Comparison of ENCODE assay signal across 9 mouse cellular contexts in the genomic region with DNA sequence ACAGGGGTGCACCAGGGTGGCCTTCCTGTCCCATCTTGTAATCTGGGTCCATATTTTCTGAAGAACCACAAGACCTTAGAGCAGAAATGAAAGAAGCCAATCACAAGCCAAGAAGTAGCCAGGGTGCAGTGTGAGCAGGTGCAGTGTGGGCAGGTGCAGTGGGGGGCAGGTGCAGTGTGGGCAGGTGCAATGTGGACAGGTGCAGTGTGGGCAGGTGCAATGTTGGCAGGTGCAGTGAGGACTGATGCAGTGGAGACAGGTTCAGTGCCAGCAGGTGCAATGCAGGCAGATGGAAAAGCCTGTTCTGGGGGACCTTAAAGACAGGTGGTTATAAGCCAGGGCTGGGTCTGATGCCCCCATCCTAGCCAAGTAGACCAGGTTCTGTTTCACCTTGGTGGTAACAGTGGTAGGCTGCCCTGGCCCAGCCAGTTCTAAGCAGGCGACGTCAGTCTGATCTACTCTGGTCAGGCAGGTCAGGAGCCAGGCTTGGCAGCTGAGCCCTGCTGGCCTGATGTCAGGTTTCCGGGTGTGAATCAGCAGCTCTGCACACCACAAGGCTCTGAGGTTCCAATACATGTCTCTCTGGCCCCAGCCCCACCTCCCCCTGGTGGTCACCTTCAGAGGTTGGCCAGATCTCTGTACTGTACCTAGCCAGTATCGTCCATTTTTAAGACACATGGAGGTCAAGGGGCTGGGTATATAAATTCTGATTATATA.
A peak's percentile ranks its signal among the peaks of the same experiment; 100 is the strongest.
DNase-seq lines count a peak whose midpoint lies in the region; ATAC-seq and TF ChIP-seq lines count a peak whose summit lies in the region.
"Had no signal": no experiment of that assay in that cellular context is flagged by ENCODE, and none has a peak within 500 bp of the region (broad histone marks: within the 10 kb centered on the region; RNA-seq: fewer than 3 reads in every experiment).

No protein-coding gene starts in this region.

- H3K4me3 ChIP-seq in heart, embryonic 12.5 days, result no peak overlapping the region
- no peak overlapping the region for H3K4me3 ChIP-seq in heart, postnatal 0 days (ENCODE audit: low read depth, low read length)
- no peak overlapping the region for H3K4me3 ChIP-seq in liver, postnatal 0 days (ENCODE audit: low read depth, low read length)
- no peak overlapping the region for H3K4me3 ChIP-seq in hindbrain, embryonic 11.5 days (ENCODE audit: low read depth, low read length)

- TF ChIP-seq CTCF in heart, postnatal 0 days (IDR thresholded peaks at IDR 0.05; ENCODE audit: low read depth), result 0 out of 2 replicates have a peak, but pooled peaks have one; percentile 4
- TF ChIP-seq CTCF in liver, postnatal 0 days (IDR thresholded peaks at IDR 0.05; ENCODE audit: low read depth), result peak; percentile 48

- no peaks in the 10 kb centered on the region for H3K36me3 ChIP-seq in heart, embryonic 12.5 days
- no peaks in the 10 kb centered on the region for H3K36me3 ChIP-seq in heart, postnatal 0 days (replicated peaks; ENCODE audit: control insufficient read depth, insufficient read depth, low read length)
- no peaks in the 10 kb centered on the region for H3K36me3 ChIP-seq in liver, postnatal 0 days (replicated peaks; ENCODE audit: insufficient read depth, low read length)
- no peaks in the 10 kb centered on the region for H3K36me3 ChIP-seq in hindbrain, embryonic 11.5 days (ENCODE audit: control insufficient read depth, insufficient read depth, low read length)
- H3K36me3 ChIP-seq: G1E had no signal

- DNase-seq in heart, adult 18-20 months, result peak; percentile 65 to 76
- DNase-seq in cerebellum, adult 11-12 months, result peak; percentile 53
- DNase-seq in heart, postnatal 0 days (ENCODE audit: low spot score), result peak; percentile 41
- peak; percentile 28 for DNase-seq in liver, postnatal 0 days
- peak; percentile 39 for DNase-seq in urinary bladder, adult 2 months (ENCODE audit: low spot score)
- DNase-seq in hindbrain, embryonic 11.5 days (ENCODE audit: low spot score), result no peak
- no peak for DNase-seq in right cerebral cortex, adult 2 months (ENCODE audit: low spot score in 2 of 2)

- no peak overlapping the region for H3K9ac ChIP-seq in heart, embryonic 12.5 days
- no peak overlapping the region for H3K9ac ChIP-seq in heart, postnatal 0 days (replicated peaks; ENCODE audit: low read depth, low read length)
- no peak overlapping the region for H3K9ac ChIP-seq in liver, postnatal 0 days (replicated peaks)
- H3K9ac ChIP-seq in hindbrain, embryonic 11.5 days (ENCODE audit: low read depth, low read length), result no peak overlapping the region

- H3K4me1 ChIP-seq in heart, embryonic 12.5 days (replicated peaks), result no peaks in the 10 kb centered on the region
- no peaks in the 10 kb centered on the region for H3K4me1 ChIP-seq in heart, postnatal 0 days (ENCODE audit: control insufficient read depth, insufficient read depth)
- H3K4me1 ChIP-seq in liver, postnatal 0 days (ENCODE audit: insufficient read depth), result no peaks in the 10 kb centered on the region
- no peaks in the 10 kb centered on the region for H3K4me1 ChIP-seq in hindbrain, embryonic 11.5 days (replicated peaks; ENCODE audit: control insufficient read depth, insufficient read depth, low read length)

- no peak for TF ChIP-seq EP300 in heart, postnatal 0 days (IDR thresholded peaks at IDR 0.05; ENCODE audit: low read depth)
- TF ChIP-seq EP300 in liver, postnatal 0 days (IDR thresholded peaks at IDR 0.05; ENCODE audit: low read depth), result no peak

- no peaks in the 10 kb centered on the region for H3K9me3 ChIP-seq in heart, embryonic 12.5 days (replicated peaks)
- no peaks in the 10 kb centered on the region for H3K9me3 ChIP-seq in heart, postnatal 0 days (replicated peaks; ENCODE audit: control insufficient read depth, low read length)
- H3K9me3 ChIP-seq in liver, postnatal 0 days (ENCODE audit: low read length), result no peaks in the 10 kb centered on the region
- no peaks in the 10 kb centered on the region for H3K9me3 ChIP-seq in hindbrain, embryonic 11.5 days (ENCODE audit: control insufficient read depth, low read length)
- H3K9me3 ChIP-seq: G1E had no signal

- H3K27ac ChIP-seq in heart, embryonic 12.5 days (ENCODE audit: poor library complexity, severe bottlenecking), result no peak overlapping the region
- no peak overlapping the region for H3K27ac ChIP-seq in heart, postnatal 0 days (ENCODE audit: low read depth)
- H3K27ac ChIP-seq in liver, postnatal 0 days (ENCODE audit: low read depth), result no peak overlapping the region
- H3K27ac ChIP-seq in hindbrain, embryonic 11.5 days (ENCODE audit: low read depth, low read length), result no peak overlapping the region

- no peak for ATAC-seq in heart, embryonic 12.5 days (ENCODE audit: insufficient number of reproducible peaks, low FRiP score)
- ATAC-seq in heart, postnatal 0 days (ENCODE audit: insufficient read depth, low read depth), result peak; percentile 49
- ATAC-seq in liver, postnatal 0 days, result peak; percentile 33; the same call in 1 of the 2 replicates
- ATAC-seq in hindbrain, embryonic 11.5 days (ENCODE audit: low FRiP score), result no peak

- WGBS in heart, embryonic 12.5 days, result 64% methylated on average over 4 of the region's 4 CpGs
- WGBS in heart, postnatal 0 days, result 34% methylated on average over 4 of the region's 4 CpGs
- WGBS in liver, postnatal 0 days (ENCODE audit: insufficient replicate concordance), result 38% methylated on average over 4 of the region's 4 CpGs
- 73% methylated on average over 4 of the region's 4 CpGs for WGBS in hindbrain, embryonic 11.5 days

- H3K4me2 ChIP-seq in heart, embryonic 12.5 days, result no peak overlapping the region
- no peak overlapping the region for H3K4me2 ChIP-seq in heart, postnatal 0 days (ENCODE audit: low read depth, low read length)
- H3K4me2 ChIP-seq in liver, postnatal 0 days (ENCODE audit: low read depth, low read length), result no peak overlapping the region
- H3K4me2 ChIP-seq in hindbrain, embryonic 11.5 days (replicated peaks; ENCODE audit: low read depth, low read length), result no peak overlapping the region

- H3K27me3 ChIP-seq in heart, embryonic 12.5 days (replicated peaks), result no peaks in the 10 kb centered on the region
- no peaks in the 10 kb centered on the region for H3K27me3 ChIP-seq in heart, postnatal 0 days (ENCODE audit: control insufficient read depth, insufficient read depth, low read length)
- no peaks in the 10 kb centered on the region for H3K27me3 ChIP-seq in liver, postnatal 0 days (ENCODE audit: insufficient read depth, low read length)
- H3K27me3 ChIP-seq in hindbrain, embryonic 11.5 days (ENCODE audit: control insufficient read depth, insufficient read depth, low read length), result no peaks in the 10 kb centered on the region

Comparison
In these comparisons a context has a peak if more than half of its experiments do, and no peak if none do; other contexts are left out.
1. ATAC-seq: peak in heart, postnatal 0 days (single experiment) and liver, postnatal 0 days (single experiment); none in heart, embryonic 12.5 days (single experiment) and hindbrain, embryonic 11.5 days (single experiment).
2. DNase-seq: peak in heart, adult 18-20 months (2 of 2), cerebellum, adult 11-12 months (single experiment), heart, postnatal 0 days (single experiment), liver, postnatal 0 days (single experiment) and urinary bladder, adult 2 months (single experiment); none in hindbrain, embryonic 11.5 days (single experiment) and right cerebral cortex, adult 2 months (0 of 2).